Mouse (Mus musculus): ENCODE measurements around the gene Rai2. TPM values are rescaled to one million over a fixed set of nuclear protein-coding genes. Genes with fewer than 3 reads are reported as not detected.

Gene Rai2
- total and polyA plus RNA-seq, 3 experiments: 37.5 to 48.3 (median 40.3) TPM

GRCm38 (mm10) chrX:161721082-161721481 lies 4.2 kb downstream of the Rai2 start:
- no peak for TF ChIP-seq CTCF (IDR thresholded peaks at IDR 0.05)
- no peak for TF ChIP-seq POLR2A (IDR thresholded peaks at IDR 0.05; ENCODE audit: insufficient read depth, low read depth, low read length)
- TF ChIP-seq EP300 (IDR thresholded peaks at IDR 0.05; ENCODE audit: insufficient read depth, low read depth, low read length): no peak
- H3K27me3 ChIP-seq (ENCODE audit: control insufficient read depth, insufficient read depth, low read length): no peaks in the 10 kb centered on the region
- 64% methylated on average over 4 of the region's 4 CpGs for WGBS
- intact Hi-C loops (cut with DNase I): no loop called here
- no peaks in the 10 kb centered on the region for H3K36me3 ChIP-seq (ENCODE audit: control insufficient read depth, insufficient read depth, low read length)
- no peaks in the 10 kb centered on the region for H3K79me2 ChIP-seq (replicated peaks; ENCODE audit: control insufficient read depth, insufficient read depth, low read length)
- no peak for DNase-seq
- no peak overlapping the region for H3K4me3 ChIP-seq
- peaks cover 2% of the 10 kb centered on the region for H3K4me1 ChIP-seq (ENCODE audit: control insufficient read depth, insufficient read depth, low read length)
- H3K9ac ChIP-seq (ENCODE audit: low read depth, low read length): no peak overlapping the region
- H3K27ac ChIP-seq: no peak overlapping the region

GRCm38 (mm10) chrX:161723391-161723808 lies 6.5 kb downstream of the Rai2 start:
- Histone ChIP-seq H3K27me3 (ENCODE audit: control insufficient read depth, insufficient read depth, low read length) (no peaks in the 10 kb centered on the region), H3K36me3 (ENCODE audit: control insufficient read depth, insufficient read depth, low read length) (no peaks in the 10 kb centered on the region), H3K9ac (ENCODE audit: low read depth, low read length) (no peak overlapping the region), H3K79me2 (replicated peaks; ENCODE audit: control insufficient read depth, insufficient read depth, low read length) (no peaks in the 10 kb centered on the region), H3K4me3 (no peak overlapping the region), H3K27ac (no peak overlapping the region), H3K4me1 (ENCODE audit: control insufficient read depth, insufficient read depth, low read length) (peaks cover 2% of the 10 kb centered on the region)
- intact Hi-C loops (cut with DNase I): no loop called here
- WGBS: 24% methylated on average over 9 of the region's 9 CpGs
- peak in 1 of 2 experiments; percentile 36 for DNase-seq
- no peak for TF ChIP-seq POLR2A (IDR thresholded peaks at IDR 0.05; ENCODE audit: insufficient read depth, low read depth, low read length)
- TF ChIP-seq EP300 (IDR thresholded peaks at IDR 0.05; ENCODE audit: insufficient read depth, low read depth, low read length): no peak
- no peak for TF ChIP-seq CTCF (IDR thresholded peaks at IDR 0.05)

- DNase-seq: no peak
- Histone ChIP-seq H3K36me3 (ENCODE audit: control insufficient read depth, insufficient read depth, low read length) (no peaks in the 10 kb centered on the region), H3K79me2 (replicated peaks; ENCODE audit: control insufficient read depth, insufficient read depth, low read length) (no peaks in the 10 kb centered on the region), H3K4me1 (ENCODE audit: control insufficient read depth, insufficient read depth, low read length) (peaks cover 2% of the 10 kb centered on the region), H3K9ac (ENCODE audit: low read depth, low read length) (no peak overlapping the region), H3K4me3 (no peak overlapping the region), H3K27ac (no peak overlapping the region), H3K27me3 (ENCODE audit: control insufficient read depth, insufficient read depth, low read length) (no peaks in the 10 kb centered on the region)
- WGBS: 55% methylated on average over 1 of the region's 1 CpGs
- intact Hi-C loops (cut with DNase I): no loop called here
- TF ChIP-seq CTCF (IDR thresholded peaks at IDR 0.05) (no peak), EP300 (IDR thresholded peaks at IDR 0.05; ENCODE audit: insufficient read depth, low read depth, low read length) (no peak), POLR2A (IDR thresholded peaks at IDR 0.05; ENCODE audit: insufficient read depth, low read depth, low read length) (no peak)
Measured at GRCm38 (mm10) chrX:161726257-161726656, 9.4 kb downstream of the Rai2 start.

- no peaks in the 10 kb centered on the region for H3K27me3 ChIP-seq (ENCODE audit: control insufficient read depth, insufficient read depth, low read length)
- H3K9ac ChIP-seq (ENCODE audit: low read depth, low read length): no peak overlapping the region
- no peak for TF ChIP-seq EP300 (IDR thresholded peaks at IDR 0.05; ENCODE audit: insufficient read depth, low read depth, low read length)
- no peak for TF ChIP-seq CTCF (IDR thresholded peaks at IDR 0.05)
- no peak for TF ChIP-seq POLR2A (IDR thresholded peaks at IDR 0.05; ENCODE audit: insufficient read depth, low read depth, low read length)
- no peaks in the 10 kb centered on the region for H3K36me3 ChIP-seq (ENCODE audit: control insufficient read depth, insufficient read depth, low read length)
- no peak for DNase-seq
- H3K4me1 ChIP-seq (ENCODE audit: control insufficient read depth, insufficient read depth, low read length): peaks cover 5% of the 10 kb centered on the region
- 38% methylated on average over 4 of the region's 4 CpGs for WGBS
- intact Hi-C loops (cut with DNase I): no loop called here
- no peak overlapping the region for H3K4me3 ChIP-seq
- no peaks in the 10 kb centered on the region for H3K79me2 ChIP-seq (replicated peaks; ENCODE audit: control insufficient read depth, insufficient read depth, low read length)
- H3K27ac ChIP-seq: peak overlapping the region; percentile 40
Measured at GRCm38 (mm10) chrX:161728507-161728906, 11.6 kb downstream of the Rai2 start.

GRCm38 (mm10) chrX:161730026-161730425 lies 13.2 kb downstream of the Rai2 start:
- peaks cover 5% of the 10 kb centered on the region; the same call in 1 of the 2 replicates for H3K4me1 ChIP-seq (ENCODE audit: control insufficient read depth, insufficient read depth, low read length)
- no peak overlapping the region for H3K27ac ChIP-seq
- H3K79me2 ChIP-seq (replicated peaks; ENCODE audit: control insufficient read depth, insufficient read depth, low read length): no peaks in the 10 kb centered on the region
- H3K27me3 ChIP-seq (ENCODE audit: control insufficient read depth, insufficient read depth, low read length): no peaks in the 10 kb centered on the region
- TF ChIP-seq EP300 (IDR thresholded peaks at IDR 0.05; ENCODE audit: insufficient read depth, low read depth, low read length): no peak
- TF ChIP-seq POLR2A (IDR thresholded peaks at IDR 0.05; ENCODE audit: insufficient read depth, low read depth, low read length): no peak
- no peak for TF ChIP-seq CTCF (IDR thresholded peaks at IDR 0.05)
- H3K36me3 ChIP-seq (ENCODE audit: control insufficient read depth, insufficient read depth, low read length): no peaks in the 10 kb centered on the region
- intact Hi-C loops (cut with DNase I): no loop called here
- no peak overlapping the region for H3K9ac ChIP-seq (ENCODE audit: low read depth, low read length)
- DNase-seq: no peak
- H3K4me3 ChIP-seq: no peak overlapping the region

- Histone ChIP-seq H3K79me2 (replicated peaks; ENCODE audit: control insufficient read depth, insufficient read depth, low read length) (no peaks in the 10 kb centered on the region), H3K27ac (no peak overlapping the region), H3K36me3 (ENCODE audit: control insufficient read depth, insufficient read depth, low read length) (no peaks in the 10 kb centered on the region), H3K9ac (ENCODE audit: low read depth, low read length) (no peak overlapping the region), H3K4me1 (ENCODE audit: control insufficient read depth, insufficient read depth, low read length) (peaks cover 5% of the 10 kb centered on the region; the same call in 1 of the 2 replicates), H3K27me3 (ENCODE audit: control insufficient read depth, insufficient read depth, low read length) (no peaks in the 10 kb centered on the region), H3K4me3 (no peak overlapping the region)
- 64% methylated on average over 3 of the region's 3 CpGs for WGBS
- intact Hi-C loops (cut with DNase I): no loop called here
- no peak for DNase-seq
- TF ChIP-seq EP300 (IDR thresholded peaks at IDR 0.05; ENCODE audit: insufficient read depth, low read depth, low read length) (no peak), CTCF (IDR thresholded peaks at IDR 0.05) (no peak), POLR2A (IDR thresholded peaks at IDR 0.05; ENCODE audit: insufficient read depth, low read depth, low read length) (no peak)
Measured at GRCm38 (mm10) chrX:161731859-161732258, 15.0 kb downstream of the Rai2 start.
